ENCODE assay signal across 8 mouse cellular contexts in genomic region chr19:37376841-37377240, GRCm38 (mm10). TPM values are rescaled to one million over a fixed set of nuclear protein-coding genes. Genes with fewer than 3 reads are reported as not detected.
DNase-seq lines count a peak whose midpoint lies in the region; ATAC-seq and TF ChIP-seq lines count a peak whose summit lies in the region.

No protein-coding gene starts in this region.

- TF ChIP-seq POLR2A in olfactory bulb, adult 2 months (IDR thresholded peaks at IDR 0.05; ENCODE audit: insufficient read depth, low read depth, low read length), result no peak

- H3K4me1 ChIP-seq in neural tube, embryonic 11.5 days (ENCODE audit: control insufficient read depth, insufficient read depth, low read length), result peaks cover 5% of the 10 kb centered on the region; the same call in 1 of the 2 replicates
- peaks cover 13% of the 10 kb centered on the region for H3K4me1 ChIP-seq in embryonic facial prominence, embryonic 12.5 days
- H3K4me1 ChIP-seq in intestine, embryonic 16.5 days (ENCODE audit: control insufficient read depth, insufficient read depth, low read length), result peaks cover 7% of the 10 kb centered on the region
- H3K4me1 ChIP-seq in olfactory bulb, adult 2 months (ENCODE audit: control insufficient read depth, insufficient read depth, low read length), result no peaks in the 10 kb centered on the region

- H3K27ac ChIP-seq in neural tube, embryonic 11.5 days (ENCODE audit: low read depth, low read length), result no peak overlapping the region
- no peak overlapping the region for H3K27ac ChIP-seq in embryonic facial prominence, embryonic 12.5 days
- no peak overlapping the region for H3K27ac ChIP-seq in intestine, embryonic 16.5 days (ENCODE audit: low read length)
- H3K27ac ChIP-seq in olfactory bulb, adult 2 months (ENCODE audit: insufficient read depth, low read depth, low read length), result no peak overlapping the region

- peak overlapping the region; percentile 51 for H3K4me2 ChIP-seq in neural tube, embryonic 11.5 days (ENCODE audit: low read depth)
- H3K4me2 ChIP-seq in embryonic facial prominence, embryonic 12.5 days (replicated peaks), result peak overlapping the region; percentile 65
- peak overlapping the region; percentile 53 for H3K4me2 ChIP-seq in intestine, embryonic 16.5 days (ENCODE audit: low read depth, low read length)

- no peak for DNase-seq in neural tube, embryonic 11.5 days (ENCODE audit: low spot score)
- no peak for DNase-seq in neural tube, embryonic 10.5 days (ENCODE audit: extremely low spot score, low spot score)
- no peak for DNase-seq in layer of hippocampus, adult 8-10 months (ENCODE audit: low spot score in 2 of 2)
- DNase-seq in cerebellum, postnatal 4 days (ENCODE audit: low spot score in 2 of 2), result no peak
- DNase-seq in cerebellum, adult 8-10 months, result no peak

- 1% methylated on average over 11 of the region's 11 CpGs for WGBS in neural tube, embryonic 11.5 days
- 1% methylated on average over 11 of the region's 11 CpGs for WGBS in embryonic facial prominence, embryonic 12.5 days
- 2% methylated on average over 11 of the region's 11 CpGs for WGBS in intestine, embryonic 16.5 days
- under 1% methylated on average over 11 of the region's 11 CpGs for WGBS in olfactory bulb, adult 2 months

- no peaks in the 10 kb centered on the region for H3K36me3 ChIP-seq in neural tube, embryonic 11.5 days (ENCODE audit: control insufficient read depth, insufficient read depth, low read length)
- H3K36me3 ChIP-seq in embryonic facial prominence, embryonic 12.5 days, result no peaks in the 10 kb centered on the region
- no peaks in the 10 kb centered on the region for H3K36me3 ChIP-seq in intestine, embryonic 16.5 days (ENCODE audit: control insufficient read depth, insufficient read depth, low read length)

- H3K27me3 ChIP-seq in neural tube, embryonic 11.5 days (ENCODE audit: control insufficient read depth, insufficient read depth, low read length), result no peaks in the 10 kb centered on the region
- H3K27me3 ChIP-seq in embryonic facial prominence, embryonic 12.5 days, result no peaks in the 10 kb centered on the region
- no peaks in the 10 kb centered on the region for H3K27me3 ChIP-seq in intestine, embryonic 16.5 days (replicated peaks; ENCODE audit: control insufficient read depth, insufficient read depth, low read length)

- H3K9ac ChIP-seq in neural tube, embryonic 11.5 days (ENCODE audit: low read length), result peak overlapping the region; percentile 85
- peak overlapping the region; percentile 74 for H3K9ac ChIP-seq in embryonic facial prominence, embryonic 12.5 days
- peak overlapping the region; percentile 83 for H3K9ac ChIP-seq in intestine, embryonic 16.5 days (ENCODE audit: low read depth, low read length)

- no peak for TF ChIP-seq CTCF in olfactory bulb, adult 2 months (IDR thresholded peaks at IDR 0.05; ENCODE audit: insufficient read depth, low read depth, low read length)

- ATAC-seq in neural tube, embryonic 11.5 days (ENCODE audit: insufficient read depth, low FRiP score, low TSS enrichment), result no peak
- no peak for ATAC-seq in embryonic facial prominence, embryonic 12.5 days (ENCODE audit: insufficient number of reproducible peaks, insufficient read depth, low FRiP score, low TSS enrichment)
- ATAC-seq in intestine, embryonic 16.5 days, result no peak

- H3K4me3 ChIP-seq in neural tube, embryonic 11.5 days (ENCODE audit: low read depth, low read length), result peak overlapping the region; percentile 84
- peak overlapping the region; percentile 81 for H3K4me3 ChIP-seq in embryonic facial prominence, embryonic 12.5 days
- peak overlapping the region; percentile 78 for H3K4me3 ChIP-seq in intestine, embryonic 16.5 days (ENCODE audit: low read length)
- H3K4me3 ChIP-seq in olfactory bulb, adult 2 months (ENCODE audit: insufficient read depth, low read depth, low read length), result peak overlapping the region; percentile 62

- no peaks in the 10 kb centered on the region for H3K9me3 ChIP-seq in neural tube, embryonic 11.5 days (ENCODE audit: control insufficient read depth, low read length)
- no peaks in the 10 kb centered on the region for H3K9me3 ChIP-seq in embryonic facial prominence, embryonic 12.5 days
- no peaks in the 10 kb centered on the region for H3K9me3 ChIP-seq in intestine, embryonic 16.5 days (ENCODE audit: control insufficient read depth, low read length)

RNA-seq across cellular contexts. Expression of gene Kif11, which starts 0.6 kb away (rescaled TPM):
- polyA plus RNA-seq in neural tube, embryonic 11.5 days (2014; fragmentation: Nextera tagmentation; extraction: Ambion mirVana), result 75.9 and 78.1 TPM in 2 replicates
- 72.1 and 74.7 TPM in 2 replicates for polyA plus RNA-seq in embryonic facial prominence, embryonic 12.5 days (2016; fragmentation: Nextera tagmentation; extraction: Ambion mirVana)
- 37.3 and 40.4 TPM in 2 replicates for polyA plus RNA-seq in intestine, embryonic 16.5 days (2015; fragmentation: Nextera tagmentation; extraction: Ambion mirVana)
- 63.0 TPM in 1 of 2 replicates, not detected in the other for polyA plus RNA-seq in olfactory bulb, adult 2 months (2012; ENCODE audit: insufficient read depth, insufficient read length, low replicate concordance, missing spikeins)
- 1 to 10 TPM in 1 of 4 experiments, under 1 TPM in 3; 0.43 to 1.0 (median 0.75) TPM for total RNA-seq in layer of hippocampus, adult 8-10 months (2022)

RNA-seq across cellular contexts. Expression of gene Ide, which starts 39.2 kb away (rescaled TPM):
- polyA plus RNA-seq in neural tube, embryonic 11.5 days (2014; fragmentation: Nextera tagmentation; extraction: Ambion mirVana), result 57.0 and 67.0 TPM in 2 replicates
- 31.5 and 34.3 TPM in 2 replicates for polyA plus RNA-seq in embryonic facial prominence, embryonic 12.5 days (2016; fragmentation: Nextera tagmentation; extraction: Ambion mirVana)
- polyA plus RNA-seq in intestine, embryonic 16.5 days (2015; fragmentation: Nextera tagmentation; extraction: Ambion mirVana), result 49.1 and 50.8 TPM in 2 replicates
- 94.3 TPM in 1 of 2 replicates, not detected in the other for polyA plus RNA-seq in olfactory bulb, adult 2 months (2012; ENCODE audit: insufficient read depth, insufficient read length, low replicate concordance, missing spikeins)
- 10 to 100 TPM; 35.8 to 69.8 (median 40.3) TPM for total RNA-seq in layer of hippocampus, adult 8-10 months (2022)

RNA-seq across cellular contexts. Expression of gene Hhex, which starts 57.8 kb away (rescaled TPM):
- polyA plus RNA-seq in neural tube, embryonic 11.5 days (2014; fragmentation: Nextera tagmentation; extraction: Ambion mirVana), result 4.5 and 5.8 TPM in 2 replicates
- polyA plus RNA-seq in embryonic facial prominence, embryonic 12.5 days (2016; fragmentation: Nextera tagmentation; extraction: Ambion mirVana), result 7.8 and 8.7 TPM in 2 replicates
- polyA plus RNA-seq in intestine, embryonic 16.5 days (2015; fragmentation: Nextera tagmentation; extraction: Ambion mirVana), result 11.1 and 11.8 TPM in 2 replicates
- polyA plus RNA-seq in olfactory bulb, adult 2 months (2012; ENCODE audit: insufficient read depth, insufficient read length, low replicate concordance, missing spikeins), result not detected in 2 replicates
- 1 to 10 TPM; 1.5 to 7.7 (median 4.2) TPM for total RNA-seq in layer of hippocampus, adult 8-10 months (2022)
